Mouse (Mus musculus) adrenal gland, postnatal 0 days (tissue): ENCODE measurements around the gene Olfr599. TPM values are rescaled to one million over a fixed set of nuclear protein-coding genes. Genes with fewer than 3 reads are reported as not detected.

Experiments
- polyA plus RNA-seq: library from polyadenylated mRNA; unstranded; fragments of >200 nt; fragmentation: Nextera tagmentation; extraction: Ambion mirVana; gene quantifications from 2 replicates; pipeline ENCODE4 v1.2.1, GENCODE M21; 2015

Gene Olfr599
- polyA plus RNA-seq, result not detected in 2 replicates

DNA sequence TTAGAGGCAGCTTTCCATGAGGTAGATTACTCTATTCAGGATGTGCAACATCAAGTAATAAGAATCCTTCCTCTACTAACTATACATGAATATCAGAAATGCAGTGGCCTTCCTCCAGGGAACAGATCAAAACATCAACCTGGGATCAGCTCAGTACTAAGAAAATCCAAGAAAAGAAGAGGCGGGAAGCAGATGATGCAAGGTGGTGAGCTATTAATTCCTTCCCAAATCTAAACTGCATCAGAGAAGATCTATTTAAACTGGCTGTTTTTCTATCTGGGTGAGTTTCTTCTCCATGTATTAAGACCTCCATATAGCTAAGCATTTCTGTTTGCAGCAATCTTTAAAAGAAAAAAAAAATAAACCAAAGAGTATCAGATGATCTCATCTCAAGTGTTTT, at the start of gene Olfr599:
TSS of gene Olfr599 (plus strand) at position 301 of the 400 bp plus-strand sequence.

DNA sequence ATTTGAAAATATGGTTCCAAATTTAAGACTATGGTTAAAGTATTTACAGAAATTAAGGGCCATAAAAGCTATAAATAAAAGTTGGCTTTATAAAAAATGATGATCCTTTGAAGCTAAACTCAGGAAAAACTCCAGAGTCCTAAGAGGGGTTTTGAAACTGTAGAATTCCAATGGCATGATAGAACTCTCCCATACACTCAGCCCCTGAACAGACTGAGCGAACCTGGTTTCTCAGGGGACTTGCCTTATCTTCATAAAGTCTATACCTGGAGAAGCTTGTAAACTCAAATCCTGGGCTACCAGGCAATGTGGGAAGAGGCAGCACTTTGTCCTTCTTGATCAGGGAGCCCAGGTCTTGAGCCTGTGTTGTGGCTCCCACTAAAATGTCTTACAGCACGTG, 30.4 kb upstream of the Olfr599 start, which contains the start of gene Olfr596:
TSS of gene Olfr596 (plus strand) at position 301 of the 400 bp plus-strand sequence.

DNA sequence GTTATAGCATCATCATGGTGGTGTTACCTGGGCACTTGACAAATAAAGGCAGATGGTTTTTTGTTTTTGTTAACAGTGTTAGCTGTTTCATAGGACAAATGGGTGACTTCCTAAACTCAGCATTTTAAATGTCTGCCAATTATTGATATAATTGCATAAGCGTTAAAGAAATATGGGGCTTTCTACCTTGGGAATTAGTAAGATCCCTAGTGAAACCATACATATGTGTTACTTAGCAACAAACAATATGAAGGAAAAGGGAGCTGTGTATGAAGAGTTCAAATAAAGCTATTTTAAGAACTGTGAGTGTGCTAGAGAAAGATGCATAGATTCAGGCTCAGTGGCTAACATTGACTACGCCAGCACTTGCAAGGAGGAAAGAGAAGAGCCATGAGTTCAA, 19.7 kb upstream of the Olfr599 start, which contains the start of gene Olfr597:
TSS of gene Olfr597 (plus strand) at position 301 of the 400 bp plus-strand sequence.

DNA sequence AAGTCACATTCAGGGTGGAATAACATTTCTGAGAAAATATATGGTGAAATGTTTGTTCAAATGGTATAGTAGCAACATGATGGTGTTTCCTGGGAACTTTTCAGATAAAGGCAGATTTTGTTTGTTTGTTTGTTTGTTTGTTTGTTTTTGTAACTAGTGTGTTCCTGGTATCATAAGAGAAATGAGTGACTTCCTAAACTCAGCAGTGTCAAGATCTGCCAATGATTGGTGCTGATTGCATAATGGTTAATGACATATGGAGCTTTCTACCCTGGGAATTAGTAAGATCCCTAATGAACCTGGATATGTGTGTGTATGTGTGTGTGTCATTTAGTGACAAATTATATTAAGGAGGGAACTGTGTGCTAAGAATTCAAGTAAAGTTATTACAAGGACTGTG, 12.4 kb upstream of the Olfr599 start, which contains the start of gene Olfr598:
TSS of gene Olfr598 (plus strand) at position 301 of the 400 bp plus-strand sequence.

DNA sequence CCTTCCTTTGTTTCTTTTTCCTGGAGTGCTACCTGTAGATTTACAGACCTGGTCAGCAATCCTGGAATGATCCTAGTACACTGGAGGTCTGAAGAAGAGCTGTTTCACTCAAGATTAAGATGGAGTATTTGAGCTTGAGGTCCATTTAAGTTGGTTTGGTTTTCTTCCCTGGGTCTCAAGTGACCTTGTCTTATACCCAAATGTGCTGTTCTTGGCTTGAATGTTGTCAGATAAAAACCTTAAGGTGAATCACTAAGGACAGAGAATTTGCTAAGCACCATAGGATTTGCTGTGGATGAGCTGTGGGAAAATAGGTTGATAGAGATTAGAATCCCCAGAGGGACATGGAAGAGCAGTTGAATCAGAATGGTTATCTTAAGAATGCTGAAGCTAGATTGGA, 13.9 kb downstream of the Olfr599 start, which contains the start of gene Olfr600:
TSS of gene Olfr600 (minus strand) at position 101 of the 400 bp plus-strand sequence.

DNA sequence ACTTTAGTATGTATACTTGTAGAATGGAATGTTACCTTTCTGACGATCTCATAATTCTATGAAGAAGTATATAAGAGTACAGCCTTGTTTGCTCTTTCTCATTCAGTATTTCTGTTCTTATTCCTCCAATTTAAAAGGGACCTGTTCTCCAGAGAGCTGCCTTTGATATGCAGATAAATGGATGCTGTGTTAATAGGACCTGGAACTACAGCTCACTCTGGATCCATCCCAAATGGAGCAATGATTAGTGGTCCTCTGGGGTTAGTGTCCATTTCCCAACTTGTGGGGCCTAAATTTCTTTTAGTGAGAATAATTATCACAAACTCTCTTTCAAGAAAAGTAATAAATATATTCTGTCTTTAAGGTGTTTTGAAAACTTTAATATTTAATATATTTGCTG, 26.8 kb downstream of the Olfr599 start, which contains the start of gene Olfr601:
TSS of gene Olfr601 (minus strand) at position 101 of the 400 bp plus-strand sequence.

DNA sequence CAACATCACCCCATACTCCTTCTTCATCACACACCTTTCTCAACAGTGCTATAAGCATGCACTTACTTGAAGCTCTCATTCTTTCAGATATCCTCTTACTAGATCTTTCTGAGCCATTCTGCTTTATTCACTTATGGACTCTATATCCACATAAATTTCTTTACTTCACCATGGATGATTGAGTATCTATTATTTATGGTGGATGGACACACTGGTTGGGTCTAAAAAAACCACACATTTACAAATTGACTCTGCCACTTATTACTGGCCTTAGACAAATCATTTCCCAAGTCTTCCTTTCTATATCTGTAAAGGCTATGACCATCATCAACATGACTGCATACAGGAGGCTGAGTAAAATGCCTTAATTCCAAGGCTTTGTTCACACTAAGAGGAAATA, 50.4 kb downstream of the Olfr599 start, which contains the start of gene Olfr603:
TSS of gene Olfr603 (minus strand) at position 101 of the 400 bp plus-strand sequence.

Other genes with a start within 250 kb of the Olfr599 start
- not detected in 2 replicates for gene Olfr585, start 238.2 kb upstream of the Olfr599 start, polyA plus RNA-seq
- not detected in 2 replicates for gene Olfr586, start 210.3 kb upstream of the Olfr599 start, polyA plus RNA-seq
- gene Olfr588-ps1, start 195.0 kb upstream of the Olfr599 start, polyA plus RNA-seq, result not detected in 2 replicates
- not detected in 2 replicates for gene Olfr589, start 179.6 kb upstream of the Olfr599 start, polyA plus RNA-seq
- not detected in 2 replicates for gene Olfr591, start 157.6 kb upstream of the Olfr599 start, polyA plus RNA-seq
- not detected in 2 replicates for gene Olfr592, start 151.1 kb upstream of the Olfr599 start, polyA plus RNA-seq
- not detected in 2 replicates for gene Olfr593, start 124.1 kb upstream of the Olfr599 start, polyA plus RNA-seq
- not detected in 2 replicates for gene Olfr594, start 118.9 kb upstream of the Olfr599 start, polyA plus RNA-seq
- gene Usp17ld, start 83.4 kb upstream of the Olfr599 start, polyA plus RNA-seq, result not detected in 2 replicates
- not detected in 2 replicates for gene Olfr596, start 30.3 kb upstream of the Olfr599 start, polyA plus RNA-seq
- not detected in 2 replicates for gene Olfr597, start 19.6 kb upstream of the Olfr599 start, polyA plus RNA-seq
- gene Olfr598, start 12.3 kb upstream of the Olfr599 start, polyA plus RNA-seq, result not detected in 2 replicates
- not detected in 2 replicates for gene Olfr600, start 13.8 kb downstream of the Olfr599 start, polyA plus RNA-seq
- not detected in 2 replicates for gene Olfr601, start 26.7 kb downstream of the Olfr599 start, polyA plus RNA-seq
- gene Olfr603, start 50.3 kb downstream of the Olfr599 start, polyA plus RNA-seq, result not detected in 2 replicates
- not detected in 2 replicates for gene Usp17lc, start 79.2 kb downstream of the Olfr599 start, polyA plus RNA-seq
- not detected in 2 replicates for gene Olfr605, start 109.5 kb downstream of the Olfr599 start, polyA plus RNA-seq
- not detected in 2 replicates for gene Olfr606, start 113.1 kb downstream of the Olfr599 start, polyA plus RNA-seq
- not detected in 2 replicates for gene Olfr607, start 128.2 kb downstream of the Olfr599 start, polyA plus RNA-seq
- gene Olfr608, start 134.0 kb downstream of the Olfr599 start, polyA plus RNA-seq, result not detected in 2 replicates
- not detected in 2 replicates for gene Olfr609, start 162.1 kb downstream of the Olfr599 start, polyA plus RNA-seq
- gene Olfr610, start 176.2 kb downstream of the Olfr599 start, polyA plus RNA-seq, result not detected in 2 replicates
- not detected in 2 replicates for gene Olfr611, start 184.9 kb downstream of the Olfr599 start, polyA plus RNA-seq
- gene Olfr612, start 206.8 kb downstream of the Olfr599 start, polyA plus RNA-seq, result not detected in 2 replicates
- gene Olfr613, start 212.2 kb downstream of the Olfr599 start, polyA plus RNA-seq, result not detected in 2 replicates
- not detected in 2 replicates for gene Olfr615, start 220.2 kb downstream of the Olfr599 start, polyA plus RNA-seq
- not detected in 2 replicates for gene Olfr616, start 233.2 kb downstream of the Olfr599 start, polyA plus RNA-seq
- gene Olfr617, start 237.1 kb downstream of the Olfr599 start, polyA plus RNA-seq, result not detected in 2 replicates